Mouse (Mus musculus) c-Kit-negative CD71-positive TER-119-positive erythroid progenitor cells, embryonic 14.5 days (primary cell): ENCODE data around the gene Gm10340.
"Not testable (repeated sequence)": the region's sequence is repeated elsewhere in the genome, so short reads cannot be mapped to it uniquely, and the experiment has no call there.

ENCODE experiments used
- DNase-seq: peaks from one replicate; pipeline ENCODE4 v3.0.0-alpha.2; 2013; ENCODE audit warnings: low read depth, low spot score

Gene Gm10340

GRCm38 (mm10) chr14:3133697-3134096 is at the start of gene Gm10340:
Gm10340 (plus strand) TSS chr14:3133997.
- DNase-seq: not testable (repeated sequence)

- DNase-seq: not testable (repeated sequence)
These were observed 17.7 kb upstream of the Gm10340 start for GRCm38 (mm10) chr14:3116051-3116450.

- not testable (repeated sequence) for DNase-seq
These were observed 54.2 kb downstream of the Gm10340 start, which contains the start of gene Gm5795 for GRCm38 (mm10) chr14:3187955-3188354. Gm5795 (plus strand) TSS chr14:3188255.
